Mouse (Mus musculus): ENCODE measurements around the gene Gm49361. TPM values are rescaled to one million over a fixed set of nuclear protein-coding genes. Genes with fewer than 3 reads are reported as not detected.

The Gm49361 gene
- not detected in 2 replicates for polyA plus RNA-seq (2016; fragmentation: Nextera tagmentation; extraction: Ambion mirVana)

- Histone ChIP-seq H3K9ac (peak within 1 kb of the TSS; percentile 91), H3K27ac (peak within 1 kb of the TSS; percentile 82), H3K27me3 (replicated peaks) (peaks cover 50% of the 10 kb centered on the region), H3K9me3 (replicated peaks) (no peaks in the 10 kb centered on the region), H3K4me3 (peak within 1 kb of the TSS; percentile 94), H3K4me2 (peak within 1 kb of the TSS; percentile 97), H3K36me3 (no peaks in the 10 kb centered on the region), H3K4me1 (peaks cover 58% of the 10 kb centered on the region)
- WGBS (ENCODE audit: insufficient replicate concordance), result under 1% methylated on average over 67 of the region's 68 CpGs
- ATAC-seq, result peak; percentile 92
Observed at GRCm38 (mm10) chr14:57746001-57746771, at the start of gene Gm49361. Gene Gm49361, minus strand, starts transcription at chr14:57746103.

GRCm38 (mm10) chr14:57791171-57791570, 45.3 kb upstream of the Gm49361 start:
- H3K4me1 ChIP-seq, result no peaks in the 10 kb centered on the region
- 67% methylated on average over 4 of the region's 4 CpGs for whole genome bisulfite sequencing (ENCODE audit: insufficient replicate concordance)
- H3K9me3 ChIP-seq (replicated peaks), result no peaks in the 10 kb centered on the region
- H3K9ac ChIP-seq, result no peak overlapping the region
- no peaks in the 10 kb centered on the region for H3K27me3 ChIP-seq (replicated peaks)
- H3K36me3 ChIP-seq, result no peaks in the 10 kb centered on the region
- H3K4me3 ChIP-seq, result no peak overlapping the region
- H3K27ac ChIP-seq, result no peak overlapping the region
- ATAC-seq, result no peak
- H3K4me2 ChIP-seq, result no peak overlapping the region

- WGBS (ENCODE audit: insufficient replicate concordance), result 78% methylated on average over 9 of the region's 9 CpGs
Observed at GRCm38 (mm10) chr14:57789759-57790158, 43.9 kb upstream of the Gm49361 start.

GRCm38 (mm10) chr14:57789311-57789710, 43.4 kb upstream of the Gm49361 start:
- Histone ChIP-seq H3K9ac (no peak overlapping the region), H3K4me1 (no peaks in the 10 kb centered on the region), H3K9me3 (replicated peaks) (no peaks in the 10 kb centered on the region), H3K4me3 (no peak overlapping the region), H3K27me3 (replicated peaks) (no peaks in the 10 kb centered on the region; the same call in 1 of the 2 replicates), H3K4me2 (no peak overlapping the region), H3K27ac (no peak overlapping the region), H3K36me3 (no peaks in the 10 kb centered on the region)
- no peak for ATAC-seq
- 78% methylated on average over 2 of the region's 2 CpGs for WGBS (ENCODE audit: insufficient replicate concordance)

More at GRCm38 (mm10) chr14:57789759-57790158, 43.9 kb upstream of the Gm49361 start:
- no peak for ATAC-seq
- Histone ChIP-seq H3K9me3 (replicated peaks) (no peaks in the 10 kb centered on the region), H3K9ac (no peak overlapping the region), H3K4me1 (no peaks in the 10 kb centered on the region), H3K36me3 (no peaks in the 10 kb centered on the region), H3K27me3 (replicated peaks) (no peaks in the 10 kb centered on the region; the same call in 1 of the 2 replicates), H3K27ac (no peak overlapping the region), H3K4me2 (no peak overlapping the region), H3K4me3 (no peak overlapping the region)

- no peaks in the 10 kb centered on the region for H3K36me3 ChIP-seq
- no peak overlapping the region for H3K9ac ChIP-seq
- no peaks in the 10 kb centered on the region for H3K9me3 ChIP-seq (replicated peaks)
- no peak overlapping the region for H3K27ac ChIP-seq
- 51% methylated on average over 4 of the region's 4 CpGs for WGBS (ENCODE audit: insufficient replicate concordance)
- no peaks in the 10 kb centered on the region; the same call in 1 of the 2 replicates for H3K27me3 ChIP-seq (replicated peaks)
- no peaks in the 10 kb centered on the region for H3K4me1 ChIP-seq
- ATAC-seq, result no peak
- no peak overlapping the region for H3K4me2 ChIP-seq
- no peak overlapping the region for H3K4me3 ChIP-seq
Observed at GRCm38 (mm10) chr14:57787406-57787805, 41.5 kb upstream of the Gm49361 start.

GRCm38 (mm10) chr14:57772157-57772815, 26.4 kb upstream of the Gm49361 start:
- no peak overlapping the region for H3K9ac ChIP-seq
- no peaks in the 10 kb centered on the region for H3K27me3 ChIP-seq (replicated peaks)
- ATAC-seq, result no peak
- no peak overlapping the region for H3K4me3 ChIP-seq
- WGBS (ENCODE audit: insufficient replicate concordance), result 41% methylated on average over 6 of the region's 6 CpGs
- H3K36me3 ChIP-seq, result no peaks in the 10 kb centered on the region
- no peak overlapping the region for H3K27ac ChIP-seq
- no peaks in the 10 kb centered on the region for H3K9me3 ChIP-seq (replicated peaks)
- no peak overlapping the region for H3K4me2 ChIP-seq
- H3K4me1 ChIP-seq, result no peaks in the 10 kb centered on the region

- no peak for ATAC-seq
- no peak overlapping the region for H3K4me3 ChIP-seq
- H3K9ac ChIP-seq, result no peak overlapping the region
- H3K27ac ChIP-seq, result no peak overlapping the region
- 71% methylated on average over 5 of the region's 5 CpGs for WGBS (ENCODE audit: insufficient replicate concordance)
- H3K27me3 ChIP-seq (replicated peaks), result no peaks in the 10 kb centered on the region
- H3K9me3 ChIP-seq (replicated peaks), result no peaks in the 10 kb centered on the region
- no peaks in the 10 kb centered on the region for H3K36me3 ChIP-seq
- no peak overlapping the region for H3K4me2 ChIP-seq
- H3K4me1 ChIP-seq, result no peaks in the 10 kb centered on the region
Observed at GRCm38 (mm10) chr14:57769102-57769501, 23.2 kb upstream of the Gm49361 start.

GRCm38 (mm10) chr14:57760447-57761412, 14.8 kb upstream of the Gm49361 start:
- WGBS (ENCODE audit: insufficient replicate concordance), result 70% methylated on average over 10 of the region's 10 CpGs
- no peak overlapping the region for H3K4me2 ChIP-seq
- no peak for ATAC-seq
- no peaks in the 10 kb centered on the region; the same call in 1 of the 2 replicates for H3K27me3 ChIP-seq (replicated peaks)
- no peak overlapping the region for H3K9ac ChIP-seq
- no peak overlapping the region for H3K4me3 ChIP-seq
- H3K27ac ChIP-seq, result no peak overlapping the region
- H3K36me3 ChIP-seq, result no peaks in the 10 kb centered on the region
- H3K4me1 ChIP-seq, result peaks cover 23% of the 10 kb centered on the region
- H3K9me3 ChIP-seq (replicated peaks), result no peaks in the 10 kb centered on the region

GRCm38 (mm10) chr14:57758237-57758636, 12.3 kb upstream of the Gm49361 start, which contains the start of gene Lats2:
Gene Lats2, minus strand, starts transcription at chr14:57758388.
- WGBS (ENCODE audit: insufficient replicate concordance), result 79% methylated on average over 4 of the region's 4 CpGs
- no peak for ATAC-seq
- no peak within 1 kb of the TSS for H3K4me2 ChIP-seq
- H3K27ac ChIP-seq, result no peak within 1 kb of the TSS
- no peaks in the 10 kb centered on the region; the same call in 1 of the 2 replicates for H3K27me3 ChIP-seq (replicated peaks)
- H3K4me3 ChIP-seq, result no peak within 1 kb of the TSS
- H3K9me3 ChIP-seq (replicated peaks), result no peaks in the 10 kb centered on the region
- H3K36me3 ChIP-seq, result no peaks in the 10 kb centered on the region
- 0 out of 2 replicates have a peak within 1 kb of the TSS, but pooled peaks have one; percentile 10 for H3K9ac ChIP-seq
- peaks cover 46% of the 10 kb centered on the region for H3K4me1 ChIP-seq

GRCm38 (mm10) chr14:57756094-57756493, 10.2 kb upstream of the Gm49361 start:
- no peak for ATAC-seq
- Histone ChIP-seq H3K4me2 (no peak overlapping the region), H3K9ac (no peak overlapping the region), H3K4me3 (no peak overlapping the region), H3K4me1 (peaks cover 60% of the 10 kb centered on the region), H3K27me3 (replicated peaks) (no peaks in the 10 kb centered on the region; the same call in 1 of the 2 replicates), H3K9me3 (replicated peaks) (no peaks in the 10 kb centered on the region), H3K27ac (0 out of 2 replicates have a peak overlapping the region, but pooled peaks have one; percentile 16), H3K36me3 (no peaks in the 10 kb centered on the region)
- 79% methylated on average over 4 of the region's 4 CpGs for WGBS (ENCODE audit: insufficient replicate concordance)

- Histone ChIP-seq H3K9me3 (replicated peaks) (no peaks in the 10 kb centered on the region), H3K4me2 (no peak overlapping the region), H3K4me3 (no peak overlapping the region), H3K27me3 (replicated peaks) (no peaks in the 10 kb centered on the region; the same call in 1 of the 2 replicates), H3K4me1 (peaks cover 65% of the 10 kb centered on the region), H3K36me3 (no peaks in the 10 kb centered on the region), H3K9ac (no peak overlapping the region), H3K27ac (peak overlapping the region; percentile 4; the same call in 1 of the 2 replicates)
- WGBS (ENCODE audit: insufficient replicate concordance), result 69% methylated on average over 2 of the region's 2 CpGs
- ATAC-seq, result peak; percentile 70
Observed at GRCm38 (mm10) chr14:57755661-57756060, 9.8 kb upstream of the Gm49361 start.

All from liver, embryonic 12.5 days (tissue).